Mouse (Mus musculus) small intestine, adult 2 months (tissue): ENCODE measurements at regions not wholly inside any gene's neighbourhood (a gene's known extent, or its start where the extent isn't known, plus 50 kb on each side); places are given as distances from the start of the nearest gene placed in this dataset.

Experiments used
- H3K27ac ChIP-seq: fragments of 200-500 bp; 2 replicates; pipeline ENCODE4 v1.5.1; 2012; ENCODE audit warnings: low read depth, low read length, control low read depth, inconsistent platforms; ENCODE audit not compliant: insufficient read depth
- H3K27me3 ChIP-seq: fragments of 200-500 bp; 2 replicates; pipeline ENCODE4 v1.6.1; 2012; ENCODE audit warnings: mild to moderate bottlenecking, moderate library complexity, low read length, inconsistent platforms; ENCODE audit not compliant: control insufficient read depth, insufficient read depth
- H3K36me3 ChIP-seq: fragments of 200-500 bp; 2 replicates; pipeline ENCODE4 v1.6.1; 2012; ENCODE audit warnings: mild to moderate bottlenecking, low read length, control low read depth, inconsistent platforms; ENCODE audit not compliant: control insufficient read depth, insufficient read depth
- H3K4me1 ChIP-seq: fragments of 200-500 bp; 2 replicates; pipeline ENCODE4 v1.6.1; 2012; ENCODE audit warnings: low read length, inconsistent platforms, mixed read lengths; ENCODE audit not compliant: control insufficient read depth, insufficient read depth, insufficient read length
- H3K4me3 ChIP-seq: fragments of 200-500 bp; 2 replicates; pipeline ENCODE4 v1.5.1; 2012; ENCODE audit warnings: low read depth, mild to moderate bottlenecking, control low read depth, inconsistent platforms, low read length, moderate library complexity
- CTCF ChIP-seq: fragments of 200-500 bp; IDR thresholded peaks from 2 replicates; pipeline ENCODE4 v1.5.1; 2012; ENCODE audit warnings: low read depth, mild to moderate bottlenecking, control low read depth, inconsistent platforms, low read length, moderate library complexity, mixed read lengths; ENCODE audit not compliant: insufficient replicate concordance, insufficient read length; ENCODE audit errors: extremely low read depth
- POLR2A ChIP-seq: fragments of 200-500 bp; IDR thresholded peaks from 2 replicates; pipeline ENCODE4 v1.6.1; 2012; ENCODE audit warnings: low read depth, mild to moderate bottlenecking, control low read depth, inconsistent platforms, low read length, moderate library complexity
- WGBS: fragments of 180-500 bp; shearing (Covaris S2); methylation state at CpG from one replicate; pipeline ENCODE4 v1.1.7; 2018; 5-methylcytosine and 5-hydroxymethylcytosine counted together

GRCm38 (mm10) chr11:19246390-19247114 lies 227.8 kb upstream of the Meis1 start:
- Histone ChIP-seq H3K27ac (no peak overlapping the region), H3K4me3 (no peak overlapping the region), H3K4me1 (no peaks in the 10 kb centered on the region), H3K36me3 (no peaks in the 10 kb centered on the region), H3K27me3 (no peaks in the 10 kb centered on the region)
- WGBS: 84% methylated on average over 11 of the region's 11 CpGs
- TF ChIP-seq POLR2A: no peak
- no peak for TF ChIP-seq CTCF

- H3K36me3 ChIP-seq: no peaks in the 10 kb centered on the region
- H3K4me1 ChIP-seq: peaks cover 2% of the 10 kb centered on the region; the same call in 1 of the 2 replicates
- H3K4me3 ChIP-seq: no peak overlapping the region
- no peak overlapping the region for H3K27ac ChIP-seq
- no peak for TF ChIP-seq CTCF
- no peak for TF ChIP-seq POLR2A
- no peaks in the 10 kb centered on the region for H3K27me3 ChIP-seq
- WGBS: 65% methylated on average over 5 of the region's 5 CpGs
Observed at GRCm38 (mm10) chr11:19253605-19254004, 234.8 kb upstream of the Meis1 start.

- no peak for TF ChIP-seq CTCF
- TF ChIP-seq POLR2A: no peak
- no peak overlapping the region for H3K27ac ChIP-seq
- H3K4me1 ChIP-seq: peaks cover 2% of the 10 kb centered on the region; the same call in 1 of the 2 replicates
- 20% methylated on average over 4 of the region's 4 CpGs for WGBS
- H3K4me3 ChIP-seq: no peak overlapping the region
- no peaks in the 10 kb centered on the region for H3K27me3 ChIP-seq
- H3K36me3 ChIP-seq: no peaks in the 10 kb centered on the region
Observed at GRCm38 (mm10) chr11:19254183-19254582, 235.4 kb upstream of the Meis1 start.

GRCm38 (mm10) chr11:19257549-19257948 lies 238.8 kb upstream of the Meis1 start:
- 61% methylated on average over 4 of the region's 4 CpGs for WGBS

GRCm38 (mm10) chr11:19262832-19263231 lies 244.0 kb upstream of the Meis1 start:
- WGBS: 75% methylated on average over 4 of the region's 4 CpGs
- no peaks in the 10 kb centered on the region for H3K4me1 ChIP-seq
- H3K27me3 ChIP-seq: no peaks in the 10 kb centered on the region
- no peak overlapping the region for H3K27ac ChIP-seq
- no peak overlapping the region for H3K4me3 ChIP-seq
- H3K36me3 ChIP-seq: no peaks in the 10 kb centered on the region
- TF ChIP-seq CTCF (no peak), POLR2A (no peak)

More at GRCm38 (mm10) chr11:19257549-19257948, 238.8 kb upstream of the Meis1 start:
- H3K27ac ChIP-seq: no peak overlapping the region
- TF ChIP-seq POLR2A (no peak), CTCF (no peak)
- H3K36me3 ChIP-seq: no peaks in the 10 kb centered on the region
- no peak overlapping the region for H3K4me3 ChIP-seq
- peaks cover 2% of the 10 kb centered on the region; the same call in 1 of the 2 replicates for H3K4me1 ChIP-seq
- no peaks in the 10 kb centered on the region for H3K27me3 ChIP-seq

GRCm38 (mm10) chr11:19264798-19265671 lies 246.2 kb upstream of the Meis1 start:
- H3K27ac ChIP-seq: no peak overlapping the region
- 62% methylated on average over 18 of the region's 18 CpGs for WGBS
- no peaks in the 10 kb centered on the region for H3K4me1 ChIP-seq
- H3K36me3 ChIP-seq: no peaks in the 10 kb centered on the region
- no peak for TF ChIP-seq POLR2A
- H3K4me3 ChIP-seq: no peak overlapping the region
- H3K27me3 ChIP-seq: no peaks in the 10 kb centered on the region

GRCm38 (mm10) chr11:19265672-19265972 lies 246.8 kb upstream of the Meis1 start:
- Histone ChIP-seq H3K4me3 (no peak overlapping the region), H3K4me1 (no peaks in the 10 kb centered on the region), H3K27me3 (no peaks in the 10 kb centered on the region), H3K36me3 (no peaks in the 10 kb centered on the region), H3K27ac (no peak overlapping the region)
- TF ChIP-seq POLR2A: no peak
- TF ChIP-seq CTCF: no peak
- WGBS: 32% methylated on average over 3 of the region's 3 CpGs
